Comparison of ENCODE assay signal across 11 mouse cellular contexts in genomic region chr7:99065391-99065831, GRCm38 (mm10).
A peak's percentile ranks its signal among the peaks of the same experiment; 100 is the strongest.
DNase-seq lines count a peak whose midpoint lies in the region; ATAC-seq and TF ChIP-seq lines count a peak whose summit lies in the region.
"Had no signal": no experiment of that assay in that cellular context is flagged by ENCODE, and none has a peak within 500 bp of the region (broad histone marks: within the 10 kb centered on the region; RNA-seq: fewer than 3 reads in every experiment).

No protein-coding gene starts in this region.

- TF ChIP-seq EP300 in stomach, postnatal 0 days (optimal IDR thresholded peaks at IDR 0.05) = no peak

- TF ChIP-seq CTCF in stomach, postnatal 0 days (IDR thresholded peaks at IDR 0.05; ENCODE audit: low read depth) = no peak

- WGBS in heart, embryonic 10.5 days = 9% methylated on average over 11 of the region's 11 CpGs
- 6% methylated on average over 11 of the region's 11 CpGs for WGBS in midbrain, embryonic 13.5 days
- 7% methylated on average over 11 of the region's 11 CpGs for WGBS in midbrain, embryonic 15.5 days
- 29% methylated on average over 11 of the region's 11 CpGs for whole genome bisulfite sequencing in stomach, postnatal 0 days

- no peak overlapping the region for H3K9ac ChIP-seq in midbrain, embryonic 13.5 days (replicated peaks)
- no peak overlapping the region for H3K9ac ChIP-seq in midbrain, embryonic 15.5 days
- H3K9ac ChIP-seq in stomach, postnatal 0 days (ENCODE audit: low read length) = no peak overlapping the region

- H3K4me1 ChIP-seq in heart, embryonic 10.5 days = peaks cover 29% of the 10 kb centered on the region
- peaks cover 9% of the 10 kb centered on the region for H3K4me1 ChIP-seq in midbrain, embryonic 13.5 days (replicated peaks)
- peaks cover 3% of the 10 kb centered on the region; the same call in 1 of the 2 replicates for H3K4me1 ChIP-seq in midbrain, embryonic 15.5 days
- H3K4me1 ChIP-seq in stomach, postnatal 0 days (replicated peaks; ENCODE audit: control insufficient read depth, insufficient read depth) = 0 out of 2 replicates have a peak, but pooled peaks cover 2% of the 10 kb centered on the region

- H3K27ac ChIP-seq in heart, embryonic 10.5 days = peak overlapping the region; percentile 43
- peak overlapping the region; percentile 14; the same call in 1 of the 2 replicates for H3K27ac ChIP-seq in midbrain, embryonic 13.5 days
- no peak overlapping the region for H3K27ac ChIP-seq in midbrain, embryonic 15.5 days
- no peak overlapping the region for H3K27ac ChIP-seq in stomach, postnatal 0 days (replicated peaks)
- H3K27ac ChIP-seq: macrophage had no signal

- no peak for DNase-seq in heart, embryonic 10.5 days (ENCODE audit: low spot score)
- no peak for DNase-seq in heart, adult 11 months
- peak; percentile 27 to 57 for DNase-seq in kidney, postnatal 25 days
- no peak for DNase-seq in stomach, postnatal 0 days (ENCODE audit: low spot score)
- no peak for DNase-seq in gastrocnemius, postnatal 4 days (ENCODE audit: low spot score in 2 of 2)
- no peak for DNase-seq in c-Kit-positive CD71-positive TER-119-positive erythroid progenitor cells, embryonic 14.5 days (ENCODE audit: low spot score)
- DNase-seq: cerebellum, postnatal 36 days; gastrocnemius, postnatal 14 days had no signal

- no peaks in the 10 kb centered on the region for H3K9me3 ChIP-seq in heart, embryonic 10.5 days
- H3K9me3 ChIP-seq in midbrain, embryonic 13.5 days = no peaks in the 10 kb centered on the region
- no peaks in the 10 kb centered on the region for H3K9me3 ChIP-seq in midbrain, embryonic 15.5 days
- no peaks in the 10 kb centered on the region for H3K9me3 ChIP-seq in stomach, postnatal 0 days (ENCODE audit: control insufficient read depth, low read length)

- H3K4me2 ChIP-seq in midbrain, embryonic 13.5 days (replicated peaks) = peak overlapping the region; percentile 26; the same call in 1 of the 2 replicates
- H3K4me2 ChIP-seq in midbrain, embryonic 15.5 days = no peak overlapping the region
- H3K4me2 ChIP-seq in stomach, postnatal 0 days (replicated peaks; ENCODE audit: low read depth) = no peak overlapping the region

- no peaks in the 10 kb centered on the region for H3K36me3 ChIP-seq in heart, embryonic 10.5 days
- no peaks in the 10 kb centered on the region for H3K36me3 ChIP-seq in midbrain, embryonic 13.5 days
- H3K36me3 ChIP-seq in midbrain, embryonic 15.5 days (replicated peaks) = no peaks in the 10 kb centered on the region
- 0 out of 2 replicates have a peak, but pooled peaks cover 2% of the 10 kb centered on the region for H3K36me3 ChIP-seq in stomach, postnatal 0 days (ENCODE audit: control insufficient read depth, insufficient read depth, low read length)

- ATAC-seq in midbrain, embryonic 13.5 days = no peak
- no peak for ATAC-seq in midbrain, embryonic 15.5 days (replicated peaks)
- ATAC-seq in stomach, postnatal 0 days (ENCODE audit: low FRiP score, low TSS enrichment) = peak; percentile 21; the same call in 1 of the 2 replicates

- no peaks in the 10 kb centered on the region for H3K27me3 ChIP-seq in heart, embryonic 10.5 days (ENCODE audit: insufficient read depth, poor library complexity, severe bottlenecking)
- no peaks in the 10 kb centered on the region for H3K27me3 ChIP-seq in midbrain, embryonic 13.5 days
- H3K27me3 ChIP-seq in midbrain, embryonic 15.5 days (replicated peaks) = no peaks in the 10 kb centered on the region
- no peaks in the 10 kb centered on the region for H3K27me3 ChIP-seq in stomach, postnatal 0 days (ENCODE audit: control insufficient read depth, insufficient read depth, low read length)

- peak overlapping the region; percentile 22; the same call in 1 of the 2 replicates for H3K4me3 ChIP-seq in heart, embryonic 10.5 days
- no peak overlapping the region for H3K4me3 ChIP-seq in midbrain, embryonic 13.5 days (replicated peaks)
- no peak overlapping the region for H3K4me3 ChIP-seq in midbrain, embryonic 15.5 days
- no peak overlapping the region for H3K4me3 ChIP-seq in stomach, postnatal 0 days (ENCODE audit: low read depth, low read length)

Comparison
In these comparisons a context has a peak if more than half of its experiments do, and no peak if none do; other contexts are left out.
1. H3K27ac ChIP-seq: peak in heart, embryonic 10.5 days (single experiment) and midbrain, embryonic 13.5 days (single experiment); none in midbrain, embryonic 15.5 days (single experiment) and stomach, postnatal 0 days (single experiment).
2. DNase-seq: peak in kidney, postnatal 25 days (2 of 2); none in heart, embryonic 10.5 days (single experiment), heart, adult 11 months (single experiment), stomach, postnatal 0 days (single experiment), gastrocnemius, postnatal 4 days (0 of 2) and c-Kit-positive CD71-positive TER-119-positive erythroid progenitor cells, embryonic 14.5 days (single experiment).